ENCODE assay signal across 12 mouse cellular contexts in the genomic region with DNA sequence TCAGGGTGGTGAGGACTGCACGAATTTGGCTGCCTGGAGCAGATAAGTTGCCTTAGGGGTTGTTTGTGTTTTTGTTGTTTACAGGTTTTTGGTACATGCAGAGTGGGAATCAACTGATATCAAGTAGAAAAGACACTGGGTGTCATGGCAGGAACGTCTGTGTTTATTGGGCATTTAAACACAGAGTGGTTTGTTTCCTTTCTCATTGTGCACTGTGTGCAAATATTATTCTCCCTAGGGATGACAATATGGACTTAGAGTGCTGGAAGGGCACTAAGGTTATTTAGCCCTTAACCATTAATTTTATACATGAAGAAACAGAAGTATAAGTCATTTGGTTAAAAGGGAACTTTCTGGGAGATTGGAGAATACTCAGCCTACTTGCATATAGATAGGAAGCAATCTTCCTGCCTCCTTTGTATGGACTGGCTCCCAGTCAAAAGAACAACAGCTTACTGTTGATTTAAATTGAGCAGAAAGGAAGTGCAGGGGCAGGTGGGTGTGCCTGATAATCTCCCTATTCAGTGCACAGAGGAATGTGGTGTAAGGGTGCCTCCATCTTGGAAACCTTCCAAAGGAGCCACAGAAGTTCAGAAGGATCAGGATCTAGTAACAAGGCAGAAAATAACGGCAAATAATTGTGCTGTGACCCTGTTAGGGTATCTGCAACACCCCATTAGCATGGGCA.
DNase-seq lines count a peak whose midpoint lies in the region; ATAC-seq and TF ChIP-seq lines count a peak whose summit lies in the region.
"Had no signal": no experiment of that assay in that cellular context is flagged by ENCODE, and none has a peak within 500 bp of the region (broad histone marks: within the 10 kb centered on the region; RNA-seq: fewer than 3 reads in every experiment).

No protein-coding gene starts in this region.

- TF ChIP-seq EP300 in heart, postnatal 0 days (IDR thresholded peaks at IDR 0.05; ENCODE audit: low read depth): no peak

- no peak overlapping the region for H3K9ac ChIP-seq in kidney, embryonic 14.5 days (ENCODE audit: low read depth, low read length)
- H3K9ac ChIP-seq in heart, postnatal 0 days (replicated peaks; ENCODE audit: low read depth, low read length): no peak overlapping the region
- no peak overlapping the region for H3K9ac ChIP-seq in hindbrain, embryonic 14.5 days
- H3K9ac ChIP-seq: embryonic facial prominence, embryonic 15.5 days had no signal

- no peak for ATAC-seq in kidney, embryonic 14.5 days (ENCODE audit: low FRiP score, low TSS enrichment)
- peak; percentile 58; the same call in 1 of the 2 replicates for ATAC-seq in heart, postnatal 0 days (ENCODE audit: insufficient read depth, low read depth)
- ATAC-seq in hindbrain, embryonic 14.5 days (ENCODE audit: low FRiP score): no peak

- H3K4me3 ChIP-seq in kidney, embryonic 14.5 days (ENCODE audit: low read length): no peak overlapping the region
- H3K4me3 ChIP-seq in heart, postnatal 0 days (ENCODE audit: low read depth, low read length): no peak overlapping the region
- no peak overlapping the region for H3K4me3 ChIP-seq in hindbrain, embryonic 14.5 days (replicated peaks; ENCODE audit: low read length)
- H3K4me3 ChIP-seq in cerebellum, adult 2 months (replicated peaks; ENCODE audit: insufficient read depth, low read depth, low read length): no peak overlapping the region
- H3K4me3 ChIP-seq: embryonic facial prominence, embryonic 15.5 days; limb, embryonic 10.5 days had no signal

- WGBS in kidney, embryonic 14.5 days: 68% methylated on average over 3 of the region's 3 CpGs
- WGBS in heart, postnatal 0 days: 35% methylated on average over 3 of the region's 3 CpGs
- 79% methylated on average over 3 of the region's 3 CpGs for WGBS in hindbrain, embryonic 14.5 days
- WGBS in cerebellum, adult 2 months: 47% methylated on average over 3 of the region's 3 CpGs

- H3K27ac ChIP-seq in kidney, embryonic 14.5 days (ENCODE audit: low read depth, low read length): no peak overlapping the region
- H3K27ac ChIP-seq in heart, postnatal 0 days (ENCODE audit: low read depth): no peak overlapping the region
- H3K27ac ChIP-seq in hindbrain, embryonic 14.5 days: no peak overlapping the region
- H3K27ac ChIP-seq in cerebellum, adult 2 months (ENCODE audit: insufficient read depth, low read length): no peak overlapping the region
- H3K27ac ChIP-seq: embryonic facial prominence, embryonic 15.5 days; limb, embryonic 10.5 days; macrophage had no signal

- peak; percentile 9 for DNase-seq in kidney, adult 9 months
- DNase-seq in R1 (ENCODE audit: low read depth, low spot score): peak; percentile 88
- peak; percentile 53 for DNase-seq in heart, postnatal 0 days (ENCODE audit: low spot score)
- DNase-seq in lung, postnatal 25 days (ENCODE audit: low spot score): peak; percentile 59
- DNase-seq in B cell, adult 2 months: no peak
- DNase-seq in hindbrain, embryonic 14.5 days (ENCODE audit: low spot score): no peak
- no peak for DNase-seq in cerebellum, adult 2 months
- DNase-seq: cerebellum, adult 9-10 months had no signal

- H3K36me3 ChIP-seq in kidney, embryonic 14.5 days (ENCODE audit: control insufficient read depth, insufficient read depth, low read length): no peaks in the 10 kb centered on the region
- no peaks in the 10 kb centered on the region for H3K36me3 ChIP-seq in heart, postnatal 0 days (replicated peaks; ENCODE audit: control insufficient read depth, insufficient read depth, low read length)
- no peaks in the 10 kb centered on the region for H3K36me3 ChIP-seq in hindbrain, embryonic 14.5 days (replicated peaks; ENCODE audit: control insufficient read depth, insufficient read depth)
- H3K36me3 ChIP-seq: embryonic facial prominence, embryonic 15.5 days; limb, embryonic 10.5 days had no signal

- H3K4me1 ChIP-seq in kidney, embryonic 14.5 days (ENCODE audit: control insufficient read depth, insufficient read depth, low read length): no peaks in the 10 kb centered on the region
- H3K4me1 ChIP-seq in heart, postnatal 0 days (ENCODE audit: control insufficient read depth, insufficient read depth): no peaks in the 10 kb centered on the region
- H3K4me1 ChIP-seq in hindbrain, embryonic 14.5 days (replicated peaks; ENCODE audit: control insufficient read depth, insufficient read depth, low read length): no peaks in the 10 kb centered on the region
- H3K4me1 ChIP-seq in cerebellum, adult 2 months (ENCODE audit: control insufficient read depth, insufficient read depth, low read length): no peaks in the 10 kb centered on the region
- H3K4me1 ChIP-seq: embryonic facial prominence, embryonic 15.5 days; limb, embryonic 10.5 days had no signal

- no peak for TF ChIP-seq POLR2A in cerebellum, adult 2 months (IDR thresholded peaks at IDR 0.05; ENCODE audit: borderline replicate concordance, insufficient read depth, low read length)

- TF ChIP-seq CTCF in heart, postnatal 0 days (IDR thresholded peaks at IDR 0.05; ENCODE audit: low read depth): no peak
- no peak for TF ChIP-seq CTCF in cerebellum, adult 2 months (IDR thresholded peaks at IDR 0.05; ENCODE audit: borderline replicate concordance, insufficient read depth, low read depth, low read length)

- no peaks in the 10 kb centered on the region for H3K27me3 ChIP-seq in kidney, embryonic 14.5 days (ENCODE audit: control insufficient read depth, insufficient read depth, low read length)
- no peaks in the 10 kb centered on the region for H3K27me3 ChIP-seq in heart, postnatal 0 days (ENCODE audit: control insufficient read depth, insufficient read depth, low read length)
- no peaks in the 10 kb centered on the region for H3K27me3 ChIP-seq in hindbrain, embryonic 14.5 days (ENCODE audit: control insufficient read depth, insufficient read depth, low read length)
- H3K27me3 ChIP-seq in cerebellum, adult 2 months (ENCODE audit: control insufficient read depth, insufficient read depth, low read length): no peaks in the 10 kb centered on the region
- H3K27me3 ChIP-seq: embryonic facial prominence, embryonic 15.5 days had no signal

- no peak overlapping the region for H3K4me2 ChIP-seq in kidney, embryonic 14.5 days (replicated peaks; ENCODE audit: low read depth, low read length)
- H3K4me2 ChIP-seq in heart, postnatal 0 days (ENCODE audit: low read depth, low read length): no peak overlapping the region
- no peak overlapping the region for H3K4me2 ChIP-seq in hindbrain, embryonic 14.5 days (replicated peaks)
- H3K4me2 ChIP-seq: embryonic facial prominence, embryonic 15.5 days had no signal

- no peaks in the 10 kb centered on the region for H3K9me3 ChIP-seq in kidney, embryonic 14.5 days (ENCODE audit: control insufficient read depth, low read length)
- no peaks in the 10 kb centered on the region for H3K9me3 ChIP-seq in heart, postnatal 0 days (replicated peaks; ENCODE audit: control insufficient read depth, low read length)
- H3K9me3 ChIP-seq in hindbrain, embryonic 14.5 days (ENCODE audit: control insufficient read depth, low read length): 0 out of 2 replicates have a peak, but pooled peaks cover 4% of the 10 kb centered on the region
- H3K9me3 ChIP-seq: embryonic facial prominence, embryonic 15.5 days; limb, embryonic 10.5 days had no signal

Comparison
In these comparisons a context has a peak if more than half of its experiments do, and no peak if none do; other contexts are left out.
1. DNase-seq: peak in kidney, adult 9 months (single experiment), R1 (single experiment), heart, postnatal 0 days (single experiment) and lung, postnatal 25 days (single experiment); none in B cell, adult 2 months (0 of 2), hindbrain, embryonic 14.5 days (single experiment) and cerebellum, adult 2 months (0 of 2).